Mouse (Mus musculus) T-cell, adult 2 months (primary cell): ENCODE results near the gene Npcd.
"Not testable (repeated sequence)": the region's sequence is repeated elsewhere in the genome, so short reads cannot be mapped to it uniquely, and the experiment has no call there.

ENCODE experiments used
- DNase-seq: peaks from one replicate; pipeline ENCODE4 v3.0.0; 2022; ENCODE audit warnings: low spot score

Npcd gene

DNA sequence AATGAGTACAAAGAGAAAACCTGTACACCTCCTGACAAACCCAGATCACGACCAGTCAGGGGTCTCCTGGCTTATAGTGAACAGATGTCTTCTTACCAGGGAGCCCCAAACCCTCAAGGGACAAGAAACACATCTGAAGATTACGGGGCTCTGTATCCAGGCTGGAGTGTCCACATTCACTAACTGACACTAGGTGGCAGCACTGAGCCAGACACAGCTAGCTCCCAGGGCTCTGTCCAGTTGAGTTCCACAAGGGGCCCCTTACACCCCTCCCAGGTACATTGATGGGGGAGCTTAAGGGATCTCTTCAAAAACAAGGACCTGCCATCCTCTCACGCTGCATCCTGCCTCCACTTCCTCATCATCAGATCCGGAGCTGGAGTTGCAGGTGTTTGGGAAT lies 3.6 kb downstream of the Npcd start:
- peak; percentile 64 for DNase-seq

DNA sequence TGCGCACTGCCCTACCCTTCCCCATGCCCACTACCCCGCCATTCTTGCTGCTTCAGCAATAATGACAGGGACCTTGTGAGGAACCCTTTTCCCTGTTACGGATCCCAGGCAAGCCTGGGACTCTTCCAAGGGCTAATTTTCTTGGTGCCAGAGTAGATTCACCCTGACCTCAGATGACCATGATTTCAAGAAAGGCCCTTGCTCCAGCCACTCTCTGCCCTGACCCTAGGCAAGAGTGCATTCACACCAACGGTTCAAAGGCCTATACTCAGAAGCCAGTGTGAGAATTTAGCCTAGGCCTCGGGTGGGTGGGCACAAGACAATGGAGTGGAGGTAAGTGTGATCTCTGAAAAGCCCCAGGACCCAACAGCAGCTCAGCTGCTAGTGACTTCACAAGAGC lies 4.6 kb downstream of the Npcd start:
- no peak for DNase-seq

DNA sequence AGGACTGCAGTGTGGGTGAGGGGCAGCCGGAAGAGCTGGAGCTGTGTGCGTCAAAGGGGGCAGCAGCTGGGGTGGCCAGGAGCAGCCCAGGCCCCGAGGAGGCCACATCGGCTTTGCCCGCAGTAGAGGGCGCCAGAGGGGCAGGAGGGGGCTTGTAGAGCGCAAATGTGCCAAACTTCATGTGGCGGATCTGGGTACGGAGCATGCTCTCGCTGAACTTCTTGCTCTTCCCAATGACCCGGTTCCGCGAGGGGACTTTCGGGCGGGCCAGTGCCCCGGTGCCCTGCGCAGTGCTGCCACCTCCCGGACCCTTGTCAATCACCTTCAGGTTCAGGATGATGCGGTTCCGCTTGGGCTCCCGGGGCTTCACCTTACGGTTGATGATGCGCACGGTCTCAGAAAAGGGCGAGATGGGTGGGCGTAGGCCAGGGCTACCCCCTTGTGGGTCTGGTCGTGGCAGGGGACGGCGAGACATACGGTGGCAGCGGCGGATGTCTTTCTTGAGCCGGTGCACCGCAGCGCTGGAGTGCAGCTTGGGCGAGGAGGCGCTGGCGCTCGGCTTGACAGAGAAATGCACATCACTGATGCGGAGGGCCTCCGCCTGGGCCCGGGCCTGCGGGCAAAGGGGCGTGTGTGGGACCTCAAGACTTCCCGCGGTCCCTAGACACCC lies 5.5 kb downstream of the Npcd start:
- DNase-seq: no peak

DNA sequence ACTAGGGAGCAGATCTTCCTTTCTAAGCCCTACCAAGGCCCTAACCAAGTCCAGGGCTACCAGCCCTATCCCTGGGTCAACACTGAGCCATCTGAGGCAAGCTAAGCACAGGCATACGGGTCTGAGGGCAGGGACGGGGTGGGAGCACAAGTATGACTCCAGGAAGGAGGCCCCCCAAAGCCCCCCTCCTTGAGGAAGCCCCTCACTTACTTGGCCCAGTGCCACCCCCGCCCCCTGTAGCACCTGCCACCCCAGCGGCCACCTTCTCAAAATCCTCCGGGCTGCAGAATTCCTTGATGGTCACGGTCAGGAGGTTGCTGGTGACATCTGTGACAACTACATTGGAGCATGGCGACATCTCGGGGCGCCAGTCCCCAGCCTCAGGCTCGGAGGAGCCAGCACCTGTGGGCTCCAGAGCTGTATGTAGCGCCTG lies 6.2 kb downstream of the Npcd start:
- no peak for DNase-seq

DNA sequence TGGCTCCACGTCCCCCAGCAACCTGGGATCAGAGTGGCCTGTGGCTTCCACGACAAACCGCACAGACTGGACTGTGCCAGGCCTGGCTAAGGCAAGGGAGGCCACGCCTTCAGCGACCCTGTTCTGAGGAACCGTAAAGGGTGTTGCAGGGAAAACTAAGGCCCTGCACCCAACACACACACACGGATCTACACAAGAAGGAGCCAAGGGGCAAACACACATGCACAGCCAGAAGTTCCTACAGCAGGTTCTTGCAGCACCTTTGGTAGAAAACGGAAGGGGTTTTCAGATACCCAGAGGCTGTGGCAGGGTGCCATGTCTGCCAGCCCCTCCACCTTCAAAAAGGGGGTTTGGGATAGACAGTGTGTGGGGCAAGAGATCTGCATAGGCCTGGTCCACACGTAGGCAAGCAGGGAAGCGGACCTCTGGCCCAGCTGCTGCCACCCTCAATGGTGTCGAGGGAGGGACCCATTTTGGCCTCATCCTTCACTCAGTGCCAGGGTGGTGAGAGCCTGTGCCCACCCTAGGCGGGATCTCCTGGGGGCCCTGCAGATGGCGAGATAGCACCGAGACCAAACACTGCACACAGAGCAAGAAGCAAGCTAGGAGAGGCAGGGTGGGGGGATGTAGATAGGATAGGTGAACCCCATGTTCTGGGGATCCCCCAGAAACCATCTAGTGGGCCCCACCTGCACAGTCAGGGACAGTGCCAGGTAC lies 6.8 kb downstream of the Npcd start:
- no peak for DNase-seq

DNA sequence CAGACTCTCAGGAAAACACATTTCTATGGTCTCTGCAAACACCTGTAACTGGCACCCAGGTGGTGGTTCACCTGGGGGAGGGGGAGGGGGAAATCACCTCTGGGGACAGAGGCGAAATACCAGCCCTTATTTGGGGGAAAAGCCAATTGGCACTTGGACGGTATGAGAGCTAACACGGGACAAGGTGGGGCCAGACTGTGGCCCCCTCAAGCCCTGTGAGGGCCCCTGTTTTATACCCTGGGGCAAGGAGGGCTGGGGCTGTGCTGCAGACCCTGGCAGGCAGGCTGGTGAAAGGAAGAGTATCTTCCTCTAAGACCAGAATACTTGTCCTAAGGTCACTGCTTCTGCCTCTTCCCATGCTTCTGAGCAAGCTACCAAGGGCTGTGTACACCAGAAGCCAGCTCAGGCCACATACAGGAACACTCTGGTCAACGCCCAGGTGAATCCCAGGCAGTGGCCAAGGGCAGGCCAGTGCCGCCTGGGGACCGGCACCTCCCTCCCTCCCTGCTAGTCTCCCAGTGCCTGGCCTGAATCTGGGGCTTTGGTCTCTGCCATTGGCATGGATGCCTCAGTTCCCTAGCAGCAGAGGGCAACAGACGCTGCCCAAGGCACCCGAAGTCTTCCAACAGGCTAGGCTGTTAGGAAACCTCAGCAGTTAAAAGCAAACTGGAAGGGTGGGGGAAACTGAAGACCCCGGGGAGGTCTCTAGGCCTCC lies 7.7 kb downstream of the Npcd start:
- no peak for DNase-seq

DNA sequence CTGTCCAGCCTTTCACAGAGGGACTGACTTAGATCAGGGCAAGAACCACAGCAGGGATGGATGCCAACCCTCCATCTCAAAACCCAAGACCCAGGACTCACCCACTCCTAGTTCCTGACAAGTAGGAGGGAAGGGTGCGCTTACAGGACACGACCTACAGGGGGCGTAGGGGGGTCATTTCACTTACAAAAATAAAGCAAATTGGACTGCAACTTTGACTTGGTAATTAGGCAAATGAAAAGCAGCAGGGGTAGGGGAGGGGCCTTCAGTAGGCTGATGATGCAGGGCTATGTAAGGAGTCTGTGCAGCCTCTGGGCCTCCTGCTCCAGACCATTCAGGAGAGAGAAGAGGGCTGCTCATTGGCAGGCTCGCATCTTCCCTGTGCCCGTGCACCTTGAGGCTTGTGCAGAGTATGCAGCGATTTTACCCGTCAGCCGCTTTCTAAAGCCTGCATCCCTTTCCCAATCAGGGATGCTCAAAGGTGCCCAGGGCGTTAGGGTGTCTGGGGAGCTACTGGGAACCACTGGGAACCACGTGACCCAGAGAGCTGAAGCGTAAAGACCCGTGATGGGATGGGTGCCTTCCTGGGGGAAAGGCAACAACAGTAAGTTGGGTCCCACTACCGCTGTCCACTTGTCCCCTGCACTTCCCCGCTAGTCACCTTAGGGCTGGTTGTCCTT lies 8.8 kb downstream of the Npcd start:
- DNase-seq: peak; percentile 20

DNA sequence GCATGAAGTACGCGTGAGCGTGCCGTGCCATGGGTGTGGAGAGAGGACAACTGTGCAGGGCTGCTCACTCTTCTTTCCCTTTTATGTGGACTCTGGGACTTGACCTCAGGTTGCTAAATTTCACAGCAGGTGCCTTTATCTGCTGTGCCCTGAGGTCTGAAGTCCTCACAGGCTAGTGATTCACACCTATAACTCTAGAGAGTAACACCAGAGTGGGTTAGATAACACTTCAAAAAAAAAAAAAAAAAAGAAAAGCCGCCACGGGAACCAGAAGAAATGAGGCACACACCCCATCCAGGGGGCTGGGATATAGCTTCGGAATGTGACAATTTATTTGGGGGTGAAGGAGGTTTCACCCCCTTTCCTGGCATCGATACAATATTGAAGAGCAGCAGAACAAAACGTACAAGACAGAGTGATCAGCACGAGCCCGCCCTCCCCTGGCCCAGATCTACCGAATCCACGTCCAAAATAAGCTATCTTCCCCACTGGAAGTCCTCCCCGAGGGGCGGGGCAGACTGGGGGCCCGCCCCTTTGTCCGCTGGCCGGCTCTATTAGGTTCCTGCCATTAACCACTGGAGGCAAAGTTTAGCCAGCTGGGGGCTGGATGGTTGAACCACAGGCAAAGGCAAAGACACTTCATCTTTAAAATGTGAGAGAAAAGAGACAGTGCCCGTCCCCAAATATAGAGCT lies 10.3 kb downstream of the Npcd start:
- no peak for DNase-seq

DNA sequence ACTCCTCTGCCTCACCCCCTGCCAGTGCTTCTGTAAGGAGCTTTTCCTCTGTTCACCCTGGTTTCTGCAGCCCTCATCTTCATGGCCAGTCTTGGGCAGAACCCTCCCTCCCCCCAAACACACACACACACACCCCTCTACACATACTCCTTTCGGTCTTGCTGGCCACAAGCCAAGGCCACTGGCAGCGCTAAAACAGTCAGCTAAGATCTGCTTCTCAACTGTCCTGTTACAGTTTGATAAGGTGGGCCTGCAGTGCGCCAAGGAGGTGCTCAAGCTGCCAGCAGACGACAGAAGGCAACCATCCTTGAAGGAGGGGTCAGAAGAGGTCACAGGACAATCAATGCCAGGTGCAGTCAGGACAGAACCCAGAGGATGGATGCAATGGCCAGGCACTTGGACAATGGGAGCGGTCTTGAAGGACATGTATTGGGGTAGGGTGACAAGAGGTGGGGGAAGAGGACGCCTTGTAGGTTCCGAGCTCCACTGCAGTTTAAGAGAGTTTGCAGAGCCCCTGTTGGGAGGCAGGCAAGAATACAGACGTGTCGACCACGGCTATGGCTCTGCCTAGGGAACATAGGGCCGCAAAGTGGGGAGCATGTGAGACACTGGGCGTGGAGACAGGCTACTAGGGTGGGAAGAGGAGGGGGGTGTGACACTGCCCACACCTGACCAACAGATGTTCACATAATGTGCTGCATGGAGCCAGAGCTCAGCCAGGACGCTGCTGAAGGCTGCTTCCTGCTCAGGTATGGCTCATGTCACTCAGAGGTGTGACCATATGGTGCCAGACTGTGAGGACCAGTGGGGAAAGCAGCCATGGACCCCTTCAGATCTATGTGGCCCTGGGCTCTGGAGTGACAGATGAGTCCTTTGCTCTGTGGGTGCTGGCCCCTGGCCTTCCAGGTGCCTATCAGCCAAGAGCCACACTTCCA lies 11.5 kb downstream of the Npcd start:
- no peak for DNase-seq

DNA sequence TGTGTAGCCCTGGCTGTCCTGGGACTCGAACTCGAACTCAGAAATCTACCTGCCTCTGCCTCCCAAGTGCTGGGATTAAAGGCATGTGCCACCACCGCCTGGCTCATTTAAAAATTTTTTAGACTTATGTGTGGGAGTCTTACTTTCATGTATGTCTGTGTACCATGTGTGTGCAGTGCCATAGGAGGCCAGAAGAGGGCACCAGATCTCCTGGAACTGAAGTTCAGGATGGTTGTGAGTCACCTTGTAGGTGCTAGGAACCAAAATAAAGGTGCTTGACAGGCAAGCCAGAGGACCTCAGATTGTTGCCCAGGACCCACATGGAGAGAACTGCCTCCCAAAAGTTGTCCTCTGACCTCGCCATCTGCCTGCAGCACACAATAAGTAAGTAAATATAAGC lies 15.7 kb downstream of the Npcd start:
- DNase-seq: no peak

DNA sequence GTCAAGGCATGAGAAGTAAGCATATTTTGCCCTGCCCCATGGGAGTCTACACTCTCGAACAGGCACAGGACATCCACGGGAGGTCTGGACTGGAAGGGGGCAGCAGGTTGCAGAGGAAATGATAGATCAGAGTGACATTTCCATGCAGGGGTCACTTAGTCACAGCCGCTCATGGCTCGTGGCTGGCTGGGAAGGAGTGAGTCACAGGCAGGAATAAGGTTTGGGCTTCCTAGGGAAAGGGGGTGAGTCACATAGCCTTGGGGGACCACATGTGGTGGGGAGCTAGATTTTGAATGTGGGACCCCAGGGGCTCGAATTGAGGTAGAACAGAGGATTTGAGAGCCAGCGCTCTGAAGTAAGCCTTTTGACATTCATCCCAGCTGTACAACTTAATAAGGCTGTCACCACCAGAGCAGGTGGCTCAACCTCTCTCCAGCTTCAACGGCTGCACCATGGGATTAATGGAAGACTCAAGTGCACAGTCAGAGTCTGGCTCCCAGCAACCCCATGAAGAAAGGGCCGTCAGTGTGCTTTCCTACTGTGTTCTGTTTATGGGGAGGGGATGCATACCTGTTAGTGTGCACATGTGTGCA lies 20.3 kb downstream of the Npcd start:
- DNase-seq: no peak

DNA sequence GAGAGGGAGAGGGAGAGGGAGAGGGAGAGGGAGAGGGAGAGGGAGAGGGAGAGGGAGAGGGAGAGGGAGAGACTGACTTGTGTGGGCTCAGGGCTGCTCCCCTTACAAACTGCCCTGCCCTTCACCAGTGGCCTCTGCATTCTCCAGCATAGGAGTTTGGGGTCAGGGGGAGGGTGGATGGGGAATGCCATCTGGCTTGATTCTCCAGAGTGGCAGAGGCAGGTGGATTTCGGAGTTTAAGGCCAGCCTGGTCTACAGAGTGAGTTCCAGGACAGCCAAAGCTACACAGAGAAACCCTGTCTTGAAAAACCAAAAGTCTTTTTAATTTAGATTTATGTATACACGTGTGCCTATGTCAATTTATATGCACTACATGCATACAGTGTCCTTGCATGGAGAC lies 21.2 kb downstream of the Npcd start:
- DNase-seq: not testable (repeated sequence)

DNA sequence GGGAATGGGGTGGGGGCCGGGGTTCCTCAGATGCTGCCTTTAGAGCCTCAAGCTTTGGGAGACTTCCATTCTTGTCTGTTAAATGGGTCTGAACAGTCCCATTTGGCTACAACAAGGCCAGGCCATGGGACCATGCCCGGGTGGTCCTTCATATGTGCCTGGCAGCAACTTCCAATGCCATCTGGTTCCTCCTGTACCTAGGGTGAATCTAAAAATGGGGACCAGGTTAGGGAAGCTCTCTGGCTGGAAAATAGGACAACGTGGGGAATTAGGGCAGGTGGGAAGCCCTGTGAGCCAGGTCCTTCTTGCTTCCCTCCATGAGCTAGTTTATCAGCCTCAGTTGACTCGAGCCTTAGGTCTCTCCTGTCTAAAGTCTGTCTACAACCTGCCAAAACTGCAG lies 23.0 kb downstream of the Npcd start:
- no peak for DNase-seq

DNA sequence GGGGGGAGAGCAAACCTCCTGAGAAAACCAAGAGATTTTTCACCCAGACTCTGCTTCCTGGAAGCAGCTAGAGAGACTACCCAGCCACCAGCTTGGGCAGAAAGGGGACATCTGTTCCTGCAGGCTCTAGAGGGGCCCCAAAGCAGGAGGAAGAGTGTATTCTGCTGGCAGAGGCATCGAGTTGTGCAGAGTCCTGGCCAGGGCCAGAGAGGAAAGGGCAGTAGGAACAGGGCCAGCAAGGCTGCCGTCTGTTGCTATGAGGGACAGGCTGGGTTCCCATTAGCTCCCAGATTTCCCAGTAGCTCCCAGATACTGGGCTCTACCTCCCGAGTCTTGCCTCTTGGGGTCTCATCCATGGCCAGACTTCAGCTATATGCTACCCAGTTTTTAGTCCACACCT lies 24.0 kb downstream of the Npcd start:
- no peak for DNase-seq

DNA sequence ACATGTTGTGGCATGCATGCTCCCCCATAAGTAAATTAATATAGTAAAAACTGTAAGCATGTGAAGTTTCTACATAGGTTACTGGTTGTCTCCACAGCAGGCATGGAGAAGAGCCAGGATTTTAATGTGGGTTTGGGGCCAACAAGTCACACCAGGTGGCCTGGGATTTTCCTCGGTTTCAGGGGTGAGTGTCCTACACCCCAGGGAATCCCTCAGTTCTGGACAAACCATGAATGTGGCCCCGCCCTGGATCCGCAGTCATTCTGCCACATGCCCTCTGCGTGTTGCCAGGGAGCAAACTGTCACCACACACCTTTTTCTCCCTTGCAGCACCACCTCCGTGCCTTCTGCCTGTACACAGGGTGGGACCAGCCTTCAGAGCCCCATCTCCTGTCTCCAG lies 25.4 kb downstream of the Npcd start:
- no peak for DNase-seq

DNA sequence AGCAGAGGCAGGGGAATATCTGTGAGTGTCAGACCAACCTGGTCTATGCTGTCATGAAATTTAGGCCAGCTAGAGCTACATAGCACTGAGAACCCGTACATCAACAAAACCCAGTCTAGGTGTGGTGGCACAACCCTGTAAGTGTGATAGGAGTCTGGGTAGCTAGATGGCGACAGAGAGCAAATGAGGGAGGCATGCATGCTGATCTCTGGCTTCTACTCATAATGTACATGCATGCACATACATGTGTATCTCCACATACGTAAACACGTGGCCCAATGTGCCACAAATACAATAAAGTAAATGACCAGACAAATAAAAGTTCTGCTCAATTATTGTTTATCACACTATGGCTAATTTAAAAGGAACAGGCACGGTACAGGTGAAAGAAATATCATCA lies 25.9 kb downstream of the Npcd start:
- peak; percentile 39 for DNase-seq

DNA sequence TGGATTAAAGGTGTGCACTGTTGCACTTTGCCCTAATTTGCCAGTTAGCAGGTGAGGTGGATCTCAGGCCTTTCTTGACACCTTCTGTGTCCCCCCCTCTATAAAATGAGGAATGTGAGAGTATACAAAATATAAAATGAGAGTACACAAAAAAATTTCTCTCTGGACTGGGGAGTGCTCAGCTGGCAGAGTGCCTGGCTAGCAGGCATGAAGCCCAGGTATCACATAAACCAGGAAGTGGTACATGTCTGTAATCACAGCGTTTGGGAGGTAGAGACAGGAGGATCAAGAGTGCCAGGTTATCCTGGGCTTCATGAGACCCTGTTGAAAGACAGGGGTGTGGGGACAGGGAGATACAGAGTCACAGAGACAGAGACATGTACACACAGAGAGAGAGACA lies 27.0 kb downstream of the Npcd start:
- no peak for DNase-seq

DNA sequence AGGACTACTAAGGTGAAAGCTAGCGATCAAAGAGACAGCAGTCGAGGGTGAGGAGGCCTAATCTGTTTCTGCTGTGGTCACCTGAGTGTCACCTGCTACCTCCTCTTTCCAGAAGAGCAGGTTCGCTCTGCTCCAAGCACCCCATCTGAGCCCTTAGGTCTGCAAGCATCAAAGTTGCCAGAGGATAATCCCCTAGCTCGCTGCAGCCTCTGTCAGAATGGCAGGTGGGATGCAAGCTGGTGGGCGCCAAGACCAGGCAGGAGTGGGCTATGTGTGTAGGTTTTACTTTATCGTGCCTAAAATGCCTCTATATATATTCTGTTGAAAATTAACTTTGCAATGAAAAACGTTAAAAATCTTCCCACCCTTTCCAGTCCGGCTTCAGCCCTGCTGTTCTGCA lies 28.8 kb downstream of the Npcd start:
- DNase-seq: no peak

DNA sequence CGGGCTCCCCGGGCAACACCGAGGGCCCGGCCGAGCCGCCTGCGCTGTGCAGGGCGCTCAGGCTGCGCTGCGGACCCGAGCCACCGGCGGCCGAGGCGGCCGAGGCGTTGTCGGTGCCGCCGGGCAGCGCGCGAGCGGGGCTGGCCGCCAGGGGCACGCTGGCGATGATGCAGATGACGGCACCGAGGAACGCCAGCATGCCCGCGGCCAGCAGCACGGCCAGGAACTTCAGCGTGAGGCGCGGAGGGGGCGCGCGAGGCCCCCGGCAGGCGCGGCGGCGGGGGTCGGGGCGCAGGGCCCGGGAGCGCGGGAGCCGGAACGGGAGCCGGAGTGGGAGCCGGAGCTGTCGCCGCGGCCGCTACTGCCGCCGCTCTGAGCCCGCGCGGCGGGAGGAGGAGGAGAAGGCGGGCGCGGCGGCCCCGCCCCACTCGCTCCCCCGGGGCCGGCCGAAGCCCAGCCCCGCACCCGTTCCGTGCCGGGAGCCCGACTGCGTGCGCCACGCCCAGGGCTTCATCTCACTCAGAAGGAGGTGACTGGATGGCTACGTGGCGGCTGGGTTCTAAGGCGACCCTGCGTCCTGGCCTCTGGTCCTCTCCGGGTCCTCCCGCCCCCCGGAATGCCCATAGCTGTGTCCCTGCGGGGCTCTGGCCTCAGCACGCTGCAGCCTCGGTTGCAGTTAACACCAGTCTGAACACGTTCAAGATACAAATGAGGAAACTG lies 29.5 kb downstream of the Npcd start, which contains the start of gene Nptxr:
Gene Nptxr, minus strand, starts transcription at position 415 of the 720 bp plus-strand sequence.
- no peak for DNase-seq
